Mouse (Mus musculus) bone marrow, adult 2 months (tissue): ENCODE results near the gene Ing4.

ENCODE experiments used
- CTCF ChIP-seq: fragments of 200-500 bp; IDR thresholded peaks from 2 replicates; pipeline ENCODE4 v1.5.1; 2011; ENCODE audit warnings: low read length, control low read depth; ENCODE audit not compliant: control insufficient read depth, insufficient read depth
- POLR2A ChIP-seq: fragments of 200-500 bp; IDR thresholded peaks from 2 replicates; pipeline ENCODE4 v1.6.1; 2011; ENCODE audit warnings: low read depth, mild to moderate bottlenecking, control low read depth, low read length, borderline replicate concordance; ENCODE audit not compliant: control insufficient read depth

DNA sequence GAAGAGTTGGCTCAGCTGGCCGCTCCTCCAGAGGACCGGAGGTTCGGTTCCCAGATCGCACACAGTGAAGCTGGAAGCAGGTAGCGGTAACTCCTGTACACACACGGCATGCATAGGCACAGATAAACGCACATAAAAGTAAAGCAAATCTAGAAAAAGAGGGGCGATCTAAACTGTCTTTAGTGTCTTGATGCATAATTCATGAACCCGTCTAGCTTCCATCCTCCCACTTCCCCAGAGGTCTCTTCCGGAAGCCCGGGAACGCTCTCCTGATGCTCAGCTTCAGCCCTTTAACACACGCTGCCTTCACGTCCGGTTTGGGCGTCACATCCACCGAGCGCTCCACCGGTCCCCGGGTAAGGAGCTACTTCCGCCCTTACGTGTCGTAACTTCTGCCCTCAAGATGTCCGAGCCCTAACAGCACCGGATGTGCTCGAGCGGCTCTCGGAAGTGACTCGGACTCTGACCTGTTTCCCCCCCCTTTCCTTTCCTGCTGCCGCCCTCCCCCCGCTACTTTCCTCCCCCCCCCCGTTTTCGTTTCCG is 30.9 kb upstream of the Ing4 start:
- TF ChIP-seq POLR2A (peak; percentile 66; the same call in 1 of the 2 replicates), CTCF (no peak)
